Mouse (Mus musculus) kidney, adult 18-20 months (tissue): ENCODE results near the gene Paqr9.

Source experiments
- DNase-seq: peaks from one replicate; pipeline ENCODE4 v3.0.0; 2021

Gene Paqr9

DNA sequence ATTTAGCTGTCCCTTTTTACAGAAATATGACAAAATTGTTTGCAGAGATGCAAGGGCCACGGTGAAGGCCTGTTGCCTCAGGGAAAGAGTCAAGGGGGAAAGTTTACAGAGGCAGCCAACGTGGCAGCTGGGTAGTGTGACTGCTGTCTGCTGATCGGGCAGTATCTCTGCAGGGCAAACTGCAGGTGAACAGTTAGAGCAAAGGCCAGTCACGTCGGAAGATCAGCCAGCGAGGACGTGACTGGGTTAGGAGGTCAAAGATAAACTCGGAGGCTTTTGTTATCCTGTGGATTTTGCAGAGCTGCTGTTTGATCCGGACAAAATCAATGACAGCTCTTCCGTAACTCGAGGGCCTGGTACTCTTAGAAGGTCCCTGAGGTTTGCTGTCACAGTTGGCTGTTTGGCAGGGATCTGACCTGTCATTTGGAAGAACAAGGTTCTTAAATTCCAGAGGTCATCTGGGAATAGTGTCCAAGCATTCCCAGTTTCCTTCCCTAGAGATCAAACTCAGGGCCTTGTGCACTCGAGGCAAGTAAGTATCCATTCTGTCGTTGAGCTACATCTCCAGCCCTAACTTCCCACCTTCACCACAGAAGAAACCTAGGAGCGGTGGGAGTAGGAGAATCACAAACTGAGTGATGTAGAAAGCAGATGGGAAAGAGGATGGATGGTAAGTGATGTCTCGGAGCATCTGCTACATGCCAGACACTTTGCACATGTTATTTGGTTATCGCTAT lies 21.7 kb downstream of the Paqr9 start:
- peak; percentile 47 for DNase-seq

DNA sequence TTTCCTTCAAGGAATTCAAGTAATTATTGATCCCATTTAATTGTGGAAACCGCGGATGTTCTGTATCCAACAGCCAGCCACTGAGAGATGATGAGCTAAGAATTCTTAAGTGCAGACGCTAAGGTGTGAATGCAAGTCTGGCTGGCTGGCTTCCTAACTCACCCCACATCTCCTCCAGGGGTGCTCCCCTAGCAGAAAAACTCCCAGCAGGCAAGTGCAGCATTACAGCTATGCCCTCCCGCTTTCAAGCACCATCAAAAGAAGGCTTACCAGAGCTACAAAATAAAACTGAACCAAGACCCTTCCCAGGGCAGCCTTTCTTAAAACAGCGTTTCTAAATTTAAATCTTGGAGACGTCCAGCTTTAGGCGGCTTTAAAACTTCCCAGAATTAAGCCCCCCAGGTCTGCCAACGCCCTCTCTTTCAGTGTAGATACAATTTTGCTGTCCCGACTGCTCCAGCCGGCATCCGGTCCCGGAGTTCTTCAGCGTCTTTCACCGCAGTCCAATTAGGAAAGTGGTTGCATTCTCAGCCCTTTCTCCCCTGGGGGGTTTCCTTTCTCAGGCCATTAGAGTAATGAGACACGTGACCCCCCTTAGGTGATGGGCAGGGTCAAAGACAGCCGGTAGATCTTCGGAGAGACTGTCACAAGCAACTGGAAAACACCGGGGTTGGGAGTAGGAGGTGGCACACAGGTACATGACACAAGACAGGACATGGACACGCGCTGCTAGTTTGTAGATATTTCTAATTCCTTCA lies 22.5 kb downstream of the Paqr9 start:
- DNase-seq: no peak

DNA sequence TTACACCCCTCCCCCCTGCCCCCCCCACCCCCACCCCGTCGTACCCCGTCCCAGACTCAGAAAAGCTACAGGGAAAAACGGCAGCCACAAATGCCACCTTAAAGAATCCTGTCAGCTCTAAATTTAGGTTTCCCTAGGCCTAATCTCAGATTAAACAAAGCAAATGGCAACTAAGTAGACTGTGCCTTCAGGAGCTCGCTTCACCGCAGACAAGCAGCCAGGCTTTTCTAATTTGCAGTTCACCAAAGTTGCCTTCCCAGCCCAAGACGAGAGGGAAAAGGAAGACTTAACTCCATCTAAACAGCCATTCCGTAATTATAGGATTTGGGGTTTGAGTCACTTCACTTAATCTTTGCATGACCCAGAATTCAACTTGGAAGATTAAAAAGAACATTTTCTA lies 23.1 kb downstream of the Paqr9 start:
- no peak for DNase-seq

DNA sequence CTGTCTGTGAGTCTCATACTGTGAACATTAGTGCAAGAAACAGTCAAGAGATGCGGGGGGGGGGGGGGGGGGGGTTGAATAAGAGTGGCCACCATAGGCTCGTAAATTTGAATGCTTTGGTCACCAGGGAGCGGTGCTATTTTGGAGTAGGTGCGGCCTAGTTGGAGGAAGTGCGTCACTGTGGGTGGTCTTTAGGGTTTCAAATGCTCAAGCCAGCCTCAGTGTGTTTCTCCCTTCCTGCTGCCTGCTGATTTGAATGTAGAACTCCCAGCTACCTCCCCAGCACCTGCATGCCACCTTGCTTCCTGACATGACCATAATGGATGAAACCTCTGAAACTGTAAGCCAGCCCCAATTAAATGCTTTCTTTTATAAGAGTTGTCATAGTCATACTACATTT lies 26.6 kb downstream of the Paqr9 start:
- no peak for DNase-seq

DNA sequence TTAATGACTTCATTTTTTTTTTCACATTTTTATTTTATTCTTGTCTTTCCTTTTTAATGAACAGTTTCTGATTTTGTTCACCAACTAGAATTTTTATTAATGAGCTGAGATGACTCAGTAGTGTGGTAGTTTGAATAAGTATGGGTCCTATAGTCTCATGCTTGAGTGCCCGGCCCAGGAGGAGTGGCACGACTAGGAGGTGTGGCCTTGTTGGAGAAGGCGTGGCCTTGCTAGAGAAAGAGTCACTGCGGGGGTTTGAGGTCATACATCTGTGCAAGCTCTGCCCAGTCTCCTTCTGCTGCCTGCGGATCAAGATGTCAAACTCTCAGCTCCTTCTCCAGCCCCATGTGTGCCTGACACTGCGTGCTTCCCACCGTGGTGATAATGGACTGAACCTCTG lies 28.6 kb downstream of the Paqr9 start:
- DNase-seq: no peak

GRCm38 (mm10) chr9:95594291-95594690 lies 34.8 kb downstream of the Paqr9 start:
- peak; percentile 44 for DNase-seq

DNA sequence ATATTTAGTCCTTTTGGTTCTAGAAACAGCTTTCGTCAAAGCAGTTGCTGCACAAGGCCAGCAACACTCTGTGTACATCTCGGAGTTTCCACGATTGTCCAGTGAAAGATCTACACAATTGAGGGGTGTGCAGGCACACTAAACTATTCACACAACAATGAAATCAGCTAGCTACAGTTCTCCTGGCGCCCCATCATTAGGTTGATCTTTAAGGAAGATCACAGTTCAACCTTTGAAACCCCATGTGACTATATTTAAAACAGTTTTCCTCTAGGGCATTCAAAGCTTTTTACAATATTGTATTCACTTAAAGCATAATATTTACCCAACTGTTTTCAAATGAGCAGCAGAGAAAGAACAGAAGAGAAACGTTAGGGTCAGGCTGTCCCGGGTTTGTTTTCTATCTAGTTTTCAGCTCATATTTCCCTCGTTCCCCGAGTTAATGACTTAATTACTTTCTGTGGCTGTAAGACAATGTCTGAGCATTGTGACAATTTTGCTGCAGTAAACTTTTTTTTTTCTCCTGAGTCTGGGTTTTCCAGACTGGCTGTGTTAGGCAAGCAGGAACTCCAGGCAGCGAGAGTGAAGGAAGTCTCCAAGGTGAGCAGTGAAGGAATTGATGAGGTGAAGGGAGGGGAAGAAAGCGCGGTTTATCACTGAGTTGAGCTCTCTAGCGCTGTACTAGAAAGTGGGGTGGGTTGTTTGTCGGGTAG lies 38.2 kb downstream of the Paqr9 start:
- no peak for DNase-seq

GRCm38 (mm10) chr9:95598179-95598721 lies 38.8 kb downstream of the Paqr9 start:
- no peak for DNase-seq

DNA sequence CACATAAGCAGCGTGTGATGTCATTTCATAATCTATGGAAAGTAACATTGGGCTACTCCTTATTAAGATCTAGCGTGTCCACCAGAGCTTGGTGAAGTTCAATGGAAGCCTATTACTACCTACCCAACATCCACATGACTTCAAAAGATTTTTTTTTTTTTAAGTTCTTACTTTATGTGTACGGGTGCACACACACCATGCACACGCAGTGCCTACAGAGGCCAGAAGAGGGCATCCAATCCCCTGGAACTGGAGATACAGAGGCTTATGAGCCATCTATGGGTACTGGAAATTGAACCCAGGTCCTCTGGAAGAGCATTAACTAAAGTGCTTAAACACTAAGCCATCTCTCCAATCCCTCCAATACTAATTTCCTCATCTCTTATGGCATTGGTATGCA lies 39.9 kb downstream of the Paqr9 start:
- DNase-seq: no peak

GRCm38 (mm10) chr9:95602849-95603248 lies 43.4 kb downstream of the Paqr9 start:
- no peak for DNase-seq

DNA sequence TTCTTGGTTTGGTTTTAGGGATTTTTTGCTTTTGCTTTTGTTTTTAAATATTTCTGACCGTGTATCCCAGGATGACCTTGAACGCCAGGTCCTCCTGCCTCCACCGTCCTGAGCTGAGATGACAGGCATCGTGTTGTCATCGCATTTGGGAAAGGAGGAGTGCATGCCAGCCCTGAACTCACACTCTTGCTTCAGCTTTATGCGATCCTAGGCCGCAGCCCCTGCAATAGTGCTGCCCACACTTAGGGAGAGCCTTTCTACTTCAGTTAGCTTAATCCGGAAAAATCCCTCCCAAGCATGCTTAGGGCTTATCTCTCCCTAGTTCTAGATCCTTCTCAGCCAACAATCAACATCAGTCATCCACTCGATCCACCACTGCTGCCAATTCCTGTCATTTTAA lies 43.9 kb downstream of the Paqr9 start:
- no peak for DNase-seq

GRCm38 (mm10) chr9:95607196-95607595 lies 47.7 kb downstream of the Paqr9 start:
- no peak for DNase-seq

GRCm38 (mm10) chr9:95612246-95612768 lies 52.9 kb downstream of the Paqr9 start:
- DNase-seq: no peak

DNA sequence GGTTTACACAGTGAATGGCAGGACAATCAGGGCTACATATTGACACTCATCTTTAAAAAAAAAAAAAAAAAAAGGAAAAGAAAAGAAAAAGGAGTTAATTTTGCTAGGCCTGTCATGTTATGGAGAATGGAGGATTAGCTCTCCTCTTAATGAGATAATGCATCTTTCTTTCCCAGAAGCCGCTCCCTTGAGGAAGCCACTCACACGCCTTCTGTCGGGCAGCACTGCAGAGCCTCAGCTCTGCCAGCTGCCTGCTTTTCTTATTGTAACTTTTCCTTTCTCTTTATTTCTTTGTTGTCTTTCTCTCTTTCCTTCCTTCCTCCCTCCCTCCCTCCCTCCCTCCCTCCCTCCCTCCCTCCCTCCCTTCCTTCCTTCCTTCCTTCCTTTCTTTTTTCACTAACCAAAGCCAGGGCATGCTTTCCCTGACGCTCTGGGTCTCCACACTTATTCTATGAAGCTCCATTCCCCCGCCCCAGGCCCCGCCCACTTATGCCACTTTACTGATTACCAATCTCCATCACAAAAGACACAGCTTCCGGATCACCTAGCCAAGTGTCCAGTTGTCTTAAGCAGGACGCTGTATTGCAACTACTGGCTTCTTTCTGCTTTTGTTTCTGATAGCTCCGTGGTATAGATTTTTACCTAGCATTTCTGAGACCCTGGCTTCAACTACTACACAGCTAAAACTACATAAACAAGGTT lies 54.1 kb downstream of the Paqr9 start:
- no peak for DNase-seq

DNA sequence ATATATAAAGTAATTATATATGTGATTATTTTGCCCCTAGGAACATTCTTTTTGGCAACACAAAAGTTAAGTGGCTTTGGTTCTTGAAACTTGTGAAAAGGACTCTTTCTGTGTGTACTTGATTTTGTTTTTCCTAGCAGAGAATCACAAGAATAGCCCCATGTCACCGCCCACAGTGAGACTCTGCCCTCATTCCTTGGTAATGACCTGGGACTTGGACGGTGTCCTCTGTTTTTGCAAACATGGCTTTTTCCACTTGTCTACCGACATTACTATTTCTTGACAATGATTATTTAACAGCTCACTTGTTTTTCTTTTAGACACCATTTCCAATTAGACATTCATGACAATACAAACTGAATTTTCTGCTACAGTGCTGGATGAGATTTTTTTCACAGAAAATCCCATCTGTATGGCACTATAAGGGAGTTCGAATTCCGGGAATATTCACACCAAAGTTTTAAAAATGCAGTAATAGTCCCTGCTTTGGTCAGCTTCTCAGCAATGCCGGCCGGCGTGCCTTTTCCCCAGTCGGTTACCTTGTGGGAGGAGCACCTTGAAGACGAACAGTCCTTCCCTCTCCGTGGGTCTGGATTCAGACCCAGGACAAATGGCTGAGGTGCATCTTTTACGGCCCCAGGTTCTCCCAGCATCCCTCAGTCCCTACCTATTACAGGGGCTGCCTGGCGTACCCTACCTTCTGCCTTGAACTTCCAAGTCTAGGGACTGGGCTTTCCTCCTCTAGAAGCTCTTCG lies 55.6 kb downstream of the Paqr9 start:
- DNase-seq: peak; percentile 61

GRCm38 (mm10) chr9:95615961-95616360 lies 56.5 kb downstream of the Paqr9 start:
- DNase-seq: no peak
